Mouse (Mus musculus) embryonic facial prominence, embryonic 14.5 days (tissue): Measurements from ENCODE around the gene Trim40. TPM values are rescaled to one million over a fixed set of nuclear protein-coding genes. Genes with fewer than 3 reads are reported as not detected.
A peak's percentile ranks its signal among the peaks of the same experiment; 100 is the strongest.
"Not testable (repeated sequence)": the region's sequence is repeated elsewhere in the genome, so short reads cannot be mapped to it uniquely, and the experiment has no call there.

Source experiments
- ATAC-seq: fragments of 200-750 bp; cut with Nextera tagmentation; 2 replicates; pipeline ENCODE4 v1.8.0; 2017; ENCODE audit warnings: low read depth, moderate number of reproducible peaks, moderate TSS enrichment
- DNase-seq: peaks from one replicate; pipeline ENCODE4 v3.0.0-alpha.2; 2015; ENCODE audit warnings: low spot score
- H3K27ac ChIP-seq: fragments of 300-500 bp; sonication (generic); replicated peaks from 2 replicates; pipeline ENCODE4 v1.5.1; 2014; ENCODE audit warnings: low read depth, mild to moderate bottlenecking, low read length, moderate library complexity
- H3K27me3 ChIP-seq: fragments of 300-500 bp; sonication (generic); replicated peaks from 2 replicates; pipeline ENCODE4 v1.6.1; 2014; ENCODE audit warnings: low read length; ENCODE audit not compliant: control insufficient read depth, insufficient read depth
- H3K36me3 ChIP-seq: fragments of 300-500 bp; sonication (generic); 2 replicates; pipeline ENCODE4 v1.6.1; 2014; ENCODE audit warnings: low read length, mixed read lengths; ENCODE audit not compliant: control insufficient read depth, insufficient read depth
- H3K4me1 ChIP-seq: fragments of 300-500 bp; sonication (generic); 2 replicates; pipeline ENCODE4 v1.6.1; 2014; ENCODE audit warnings: antibody characterized with exemption, low read length; ENCODE audit not compliant: control insufficient read depth, insufficient read depth
- H3K4me2 ChIP-seq: fragments of 300-500 bp; sonication (generic); 2 replicates; pipeline ENCODE4 v1.6.1; 2014; ENCODE audit warnings: low read depth, mild to moderate bottlenecking, low read length, moderate library complexity, mixed read lengths
- H3K4me3 ChIP-seq: fragments of 300-500 bp; sonication (generic); 2 replicates; pipeline ENCODE4 v1.5.1; 2014; ENCODE audit warnings: low read depth, mild to moderate bottlenecking, low read length
- H3K9ac ChIP-seq: fragments of 300-500 bp; sonication (generic); 2 replicates; pipeline ENCODE4 v1.6.1; 2014; ENCODE audit warnings: low read depth, mild to moderate bottlenecking, low read length, moderate library complexity, mixed read lengths
- H3K9me3 ChIP-seq: fragments of 300-500 bp; sonication (generic); 2 replicates; pipeline ENCODE4 v1.6.1; 2016; ENCODE audit warnings: low read length; ENCODE audit not compliant: control insufficient read depth
- WGBS: fragments of 180-500 bp; shearing (Covaris S2); extraction: QIAGEN DNeasy Blood & Tissue Kit; methylation state at CpG from one replicate; pipeline ENCODE4 v1.1.7; 2014; 5-methylcytosine and 5-hydroxymethylcytosine counted together
- polyA plus RNA-seq: library from polyadenylated mRNA; unstranded; fragments of >200 nt; fragmentation: Nextera tagmentation; extraction: Ambion mirVana; gene quantifications from 2 replicates; pipeline ENCODE4 v1.2.1, GENCODE M21; 2014

Trim40 gene
- polyA plus RNA-seq, 1 experiment from 2014 or later: not detected

DNA sequence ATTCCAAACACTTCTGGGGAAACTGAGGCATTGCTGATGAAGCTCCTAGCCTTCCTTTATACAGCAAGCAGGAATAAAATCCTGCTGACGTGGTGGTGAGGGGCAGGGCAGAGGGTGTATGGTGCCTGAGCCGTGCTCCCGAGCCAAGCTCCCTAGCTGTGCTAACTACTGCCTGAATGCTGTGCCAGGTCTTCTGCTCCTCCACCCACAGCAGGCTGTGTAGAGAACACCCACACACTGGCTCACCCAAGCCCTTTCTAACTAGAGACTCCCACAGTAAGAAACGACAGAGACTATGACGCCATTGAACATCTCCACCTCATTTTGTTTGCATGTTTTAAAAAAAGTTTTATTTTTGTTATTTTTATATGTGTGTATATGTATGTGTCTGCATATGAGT lies 10.1 kb upstream of the Trim40 start:
- Histone ChIP-seq H3K27ac (no peak overlapping the region), H3K9ac (no peak overlapping the region), H3K9me3 (no peaks in the 10 kb centered on the region), H3K36me3 (no peaks in the 10 kb centered on the region), H3K4me3 (no peak overlapping the region), H3K4me2 (no peak overlapping the region), H3K4me1 (no peaks in the 10 kb centered on the region), H3K27me3 (no peaks in the 10 kb centered on the region)
- no peak for ATAC-seq
- 85% methylated on average over 5 of the region's 5 CpGs for WGBS
- DNase-seq: no peak

- Histone ChIP-seq H3K4me3 (no peak overlapping the region), H3K9ac (no peak overlapping the region), H3K9me3 (no peaks in the 10 kb centered on the region), H3K36me3 (no peaks in the 10 kb centered on the region), H3K27me3 (no peaks in the 10 kb centered on the region), H3K27ac (no peak overlapping the region), H3K4me2 (no peak overlapping the region), H3K4me1 (no peaks in the 10 kb centered on the region)
- DNase-seq (no peak), ATAC-seq (no peak)
- 80% methylated on average over 4 of the region's 4 CpGs for WGBS
These were observed 9.5 kb upstream of the Trim40 start for GRCm38 (mm10) chr17:36899376-36899775.

DNA sequence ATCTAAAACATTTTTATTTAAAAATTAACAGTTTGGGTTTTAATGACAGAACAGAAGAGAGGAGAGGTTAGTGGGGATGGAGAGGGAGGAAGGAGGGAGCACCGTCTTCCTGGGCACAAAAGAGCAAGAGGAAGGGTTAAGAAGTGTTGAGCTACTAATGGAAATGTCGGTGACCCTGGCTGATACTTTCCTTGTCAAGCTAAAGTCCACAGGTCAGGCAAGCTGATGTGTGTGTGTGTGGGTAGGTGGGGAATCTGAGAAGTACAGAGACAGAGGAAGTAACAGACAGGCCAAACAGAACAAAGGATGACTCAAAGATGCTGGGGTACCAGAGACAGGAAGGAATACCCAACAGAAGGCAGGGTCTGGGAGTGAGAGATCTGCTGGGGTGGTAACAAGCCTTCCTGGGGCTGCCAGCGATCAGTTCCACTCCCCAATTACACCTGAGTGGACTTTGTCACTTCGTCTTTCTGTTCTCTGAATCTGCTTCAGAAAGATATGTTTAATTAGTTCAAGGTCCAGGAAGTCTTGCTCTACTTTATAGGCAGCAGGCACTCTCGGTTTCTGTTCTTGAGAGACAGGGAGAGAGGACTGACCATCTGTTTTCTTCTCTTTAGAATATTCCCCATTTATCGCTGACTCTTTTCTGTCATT lies 7.8 kb upstream of the Trim40 start, which contains the start of gene Trim31:
Trim31 (plus strand) TSS at position 567 of the 654 bp plus-strand sequence.
- Histone ChIP-seq H3K27me3 (no peaks in the 10 kb centered on the region), H3K4me2 (no peak within 1 kb of the TSS), H3K36me3 (no peaks in the 10 kb centered on the region), H3K27ac (no peak within 1 kb of the TSS), H3K4me1 (no peaks in the 10 kb centered on the region), H3K9ac (no peak within 1 kb of the TSS), H3K4me3 (no peak within 1 kb of the TSS), H3K9me3 (no peaks in the 10 kb centered on the region)
- DNase-seq: no peak
- ATAC-seq: no peak
- 63% methylated on average over 6 of the region's 6 CpGs for WGBS

DNA sequence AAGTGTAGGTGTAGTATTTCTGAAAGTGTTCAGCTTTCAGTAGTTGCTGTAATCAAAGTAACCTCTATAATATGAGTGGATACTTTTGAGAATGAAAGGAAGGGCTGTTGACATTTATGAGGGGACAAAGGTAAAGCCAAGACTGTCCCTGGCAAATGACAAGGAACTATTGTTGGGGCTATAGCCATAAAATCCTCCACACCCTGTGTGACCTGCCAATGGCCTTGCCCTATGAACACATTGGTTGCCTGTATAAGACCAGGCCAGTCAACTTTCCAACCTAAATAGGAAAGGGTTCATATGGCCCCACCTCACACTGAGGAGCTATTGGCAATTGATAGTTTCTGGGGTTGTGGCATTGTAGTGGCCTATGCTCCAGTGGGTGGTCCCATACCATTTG lies 7.1 kb upstream of the Trim40 start:
- Histone ChIP-seq H3K27me3 (no peaks in the 10 kb centered on the region), H3K4me3 (no peak overlapping the region), H3K27ac (no peak overlapping the region), H3K9me3 (no peaks in the 10 kb centered on the region), H3K36me3 (no peaks in the 10 kb centered on the region), H3K9ac (no peak overlapping the region), H3K4me2 (no peak overlapping the region), H3K4me1 (no peaks in the 10 kb centered on the region)
- ATAC-seq: no peak
- DNase-seq: no peak

GRCm38 (mm10) chr17:36896583-36896982 lies 6.7 kb upstream of the Trim40 start:
- no peaks in the 10 kb centered on the region for H3K27me3 ChIP-seq
- 82% methylated on average over 1 of the region's 1 CpGs for WGBS
- no peak overlapping the region for H3K9ac ChIP-seq
- H3K4me3 ChIP-seq: no peak overlapping the region
- no peaks in the 10 kb centered on the region for H3K4me1 ChIP-seq
- no peaks in the 10 kb centered on the region for H3K36me3 ChIP-seq
- no peak overlapping the region for H3K4me2 ChIP-seq
- no peak overlapping the region for H3K27ac ChIP-seq
- no peaks in the 10 kb centered on the region for H3K9me3 ChIP-seq
- DNase-seq (peak; percentile 23), ATAC-seq (no peak)

GRCm38 (mm10) chr17:36893387-36893786 lies 3.5 kb upstream of the Trim40 start:
- no peak overlapping the region for H3K9ac ChIP-seq
- 67% methylated on average over 5 of the region's 5 CpGs for WGBS
- H3K4me2 ChIP-seq: no peak overlapping the region
- H3K4me1 ChIP-seq: no peaks in the 10 kb centered on the region
- H3K4me3 ChIP-seq: no peak overlapping the region
- ATAC-seq: no peak
- H3K36me3 ChIP-seq: no peaks in the 10 kb centered on the region
- H3K9me3 ChIP-seq: no peaks in the 10 kb centered on the region
- DNase-seq: no peak
- H3K27ac ChIP-seq: no peak overlapping the region
- 0 out of 2 replicates have a peak, but pooled peaks cover 4% of the 10 kb centered on the region for H3K27me3 ChIP-seq

DNA sequence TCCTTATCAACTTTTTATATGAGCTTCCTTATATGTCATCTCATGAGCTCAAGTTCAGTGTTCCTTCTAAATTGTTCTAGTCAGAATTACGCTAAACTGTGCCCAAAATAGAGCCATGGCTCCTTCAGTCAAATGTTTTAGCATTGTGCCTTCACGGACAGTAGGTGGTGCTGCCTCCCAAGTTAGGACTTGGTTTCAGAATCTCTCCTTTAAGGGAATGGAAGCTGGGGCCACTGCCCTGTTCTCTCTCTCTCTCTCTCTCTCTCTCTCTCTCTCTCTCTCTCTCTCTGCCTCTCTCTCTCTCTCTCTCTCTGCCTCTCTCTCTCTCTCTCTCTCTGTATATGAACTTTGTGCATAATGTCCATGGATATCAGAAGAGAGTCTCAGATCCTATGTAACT lies 2.4 kb upstream of the Trim40 start:
- H3K4me2 ChIP-seq: no peak overlapping the region
- DNase-seq: peak; percentile 66
- H3K27me3 ChIP-seq: 0 out of 2 replicates have a peak, but pooled peaks cover 4% of the 10 kb centered on the region

DNA sequence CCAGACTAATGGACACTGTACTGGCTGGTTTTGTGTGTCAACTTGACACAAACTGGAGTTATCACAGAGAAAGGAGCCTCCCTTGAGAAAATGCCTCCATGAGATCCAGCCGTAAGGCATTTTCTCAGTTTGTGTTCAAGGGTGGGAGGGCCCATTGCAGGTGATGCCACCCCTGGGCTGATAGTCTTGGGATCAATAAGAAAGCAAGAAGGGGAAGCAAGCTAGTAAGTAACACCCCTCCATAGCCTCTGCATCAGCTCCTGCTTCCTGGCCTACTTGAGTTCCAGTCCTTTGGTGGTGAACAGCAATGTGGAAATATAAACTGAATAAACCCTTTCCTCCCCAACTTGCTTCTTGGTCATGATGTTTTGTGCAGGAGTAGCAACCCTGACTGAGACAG lies 1.6 kb upstream of the Trim40 start:
- H3K9me3 ChIP-seq, H3K4me3 ChIP-seq, H3K9ac ChIP-seq, H3K4me2 ChIP-seq, H3K36me3 ChIP-seq, H3K27ac ChIP-seq, DNase-seq, ATAC-seq, H3K4me1 ChIP-seq, H3K27me3 ChIP-seq: not testable (repeated sequence)
- WGBS: 90% methylated on average over 1 of the region's 1 CpGs

More for the DNA sequence above, 2.4 kb upstream of the Trim40 start:
- no peaks in the 10 kb centered on the region for H3K4me1 ChIP-seq
- H3K9me3 ChIP-seq: no peaks in the 10 kb centered on the region
- no peak overlapping the region for H3K4me3 ChIP-seq
- no peak overlapping the region for H3K9ac ChIP-seq
- H3K36me3 ChIP-seq: no peaks in the 10 kb centered on the region
- ATAC-seq: no peak
- no peak overlapping the region for H3K27ac ChIP-seq
- 11% methylated on average over 2 of the region's 2 CpGs for WGBS

GRCm38 (mm10) chr17:36885132-36885790 lies 4.7 kb downstream of the Trim40 start:
- Histone ChIP-seq H3K36me3 (no peaks in the 10 kb centered on the region), H3K27ac (no peak overlapping the region), H3K4me1 (no peaks in the 10 kb centered on the region), H3K4me3 (no peak overlapping the region), H3K27me3 (no peaks in the 10 kb centered on the region), H3K9ac (no peak overlapping the region), H3K9me3 (no peaks in the 10 kb centered on the region), H3K4me2 (no peak overlapping the region)
- WGBS: 92% methylated on average over 12 of the region's 12 CpGs
- ATAC-seq: no peak
- no peak for DNase-seq
